Mouse (Mus musculus) testis, adult 2 months (tissue): ENCODE data around the gene Elfn2. TPM values are rescaled to one million over a fixed set of nuclear protein-coding genes. Genes with fewer than 3 reads are reported as not detected.
A peak's percentile ranks its signal among the peaks of the same experiment; 100 is the strongest.

Source experiments
- H3K27ac ChIP-seq: fragments of 200-500 bp; 2 replicates; pipeline ENCODE4 v1.5.1; 2012; ENCODE audit warnings: low read depth, low read length; ENCODE audit not compliant: control insufficient read depth, insufficient read depth
- H3K27me3 ChIP-seq: fragments of 200-500 bp; 2 replicates; pipeline ENCODE4 v1.6.1; 2012; ENCODE audit warnings: mild to moderate bottlenecking, low read length, moderate library complexity; ENCODE audit not compliant: control insufficient read depth, insufficient read depth
- H3K36me3 ChIP-seq: fragments of 200-500 bp; 2 replicates; pipeline ENCODE4 v1.6.1; 2012; ENCODE audit warnings: mild to moderate bottlenecking, low read length; ENCODE audit not compliant: control insufficient read depth, insufficient read depth
- H3K4me1 ChIP-seq: fragments of 200-500 bp; 2 replicates; pipeline ENCODE4 v1.6.1; 2012; ENCODE audit warnings: low read length; ENCODE audit not compliant: control insufficient read depth, insufficient read depth
- H3K4me3 ChIP-seq: fragments of 200-500 bp; 2 replicates; pipeline ENCODE4 v1.5.1; 2012; ENCODE audit warnings: low read depth, mild to moderate bottlenecking, low read length, moderate library complexity, mixed read lengths; ENCODE audit not compliant: control insufficient read depth
- CTCF ChIP-seq: fragments of 200-500 bp; IDR thresholded peaks from 2 replicates; pipeline ENCODE4 v1.5.1; 2012; ENCODE audit warnings: low read depth, mild to moderate bottlenecking, inconsistent platforms, low read length, moderate library complexity; ENCODE audit not compliant: control insufficient read depth, insufficient read depth, insufficient replicate concordance
- POLR2A ChIP-seq: fragments of 200-500 bp; IDR thresholded peaks from 2 replicates; pipeline ENCODE4 v1.6.1; 2012; ENCODE audit warnings: low read depth, mild to moderate bottlenecking, inconsistent platforms, low read length, moderate library complexity; ENCODE audit not compliant: control insufficient read depth
- polyA plus RNA-seq: library from polyadenylated mRNA; depleted of rRNA; stranded (reverse); fragments of >200 nt; gene quantifications from 2 replicates; pipeline ENCODE4 v1.2.3, GENCODE M21; 2012

Elfn2 gene
- polyA plus RNA-seq, 1 experiment = 6.7 TPM

GRCm38 (mm10) chr15:78720094-78720493 is 1.5 kb upstream of the Elfn2 start:
- H3K4me3 ChIP-seq = no peak overlapping the region
- H3K4me1 ChIP-seq = peaks cover 13% of the 10 kb centered on the region
- no peaks in the 10 kb centered on the region for H3K36me3 ChIP-seq
- TF ChIP-seq CTCF = peak; percentile 79
- TF ChIP-seq POLR2A = no peak
- no peaks in the 10 kb centered on the region for H3K27me3 ChIP-seq
- H3K27ac ChIP-seq = no peak overlapping the region

DNA sequence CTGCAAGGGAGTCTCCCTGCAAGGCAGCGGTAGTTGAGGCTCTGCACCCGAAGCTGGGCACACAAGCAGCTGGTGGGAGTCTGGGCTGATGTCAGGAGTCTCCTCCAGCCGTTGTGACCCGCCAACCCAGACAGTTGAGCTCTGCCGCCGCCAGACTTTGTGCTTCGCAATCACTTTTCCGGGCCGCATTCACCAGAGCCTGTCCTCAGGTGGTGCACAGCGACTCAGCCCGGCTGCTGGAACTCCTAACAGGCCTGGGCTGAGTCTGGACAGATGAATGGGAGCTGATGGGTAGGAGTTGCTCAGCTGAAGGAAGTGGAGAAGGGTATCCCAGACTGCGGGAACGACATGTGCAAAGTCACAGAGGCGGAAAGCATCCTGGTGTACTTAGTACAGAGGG is 845 bp upstream of the Elfn2 start:
- no peak overlapping the region for H3K27ac ChIP-seq
- H3K36me3 ChIP-seq = no peaks in the 10 kb centered on the region
- no peaks in the 10 kb centered on the region for H3K27me3 ChIP-seq
- peaks cover 13% of the 10 kb centered on the region for H3K4me1 ChIP-seq
- TF ChIP-seq POLR2A (no peak; the same call in 1 of the 2 replicates), CTCF (no peak)
- peak overlapping the region; percentile 38 for H3K4me3 ChIP-seq

DNA sequence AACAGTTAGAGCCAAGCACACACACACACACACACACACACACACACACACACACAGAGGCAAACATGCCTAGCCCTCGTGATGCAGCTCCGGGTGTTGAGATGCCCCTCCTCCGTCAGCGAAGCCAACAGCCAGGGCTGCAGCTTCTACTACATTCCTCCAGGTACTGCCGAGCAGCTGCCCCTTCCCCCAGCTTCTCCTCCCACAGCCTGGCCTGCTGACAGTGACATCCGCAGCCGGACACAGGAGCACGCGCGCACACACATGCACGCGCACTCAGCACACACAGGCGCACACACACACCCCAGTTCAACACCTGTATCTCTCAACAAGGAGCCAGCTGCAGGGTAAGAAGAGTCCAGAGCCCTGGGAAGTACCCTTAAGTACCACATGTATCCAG is 1.6 kb downstream of the Elfn2 start:
- TF ChIP-seq POLR2A = no peak
- TF ChIP-seq CTCF = no peak
- Histone ChIP-seq H3K4me3 (no peak overlapping the region), H3K27ac (no peak overlapping the region), H3K27me3 (no peaks in the 10 kb centered on the region), H3K4me1 (peaks cover 13% of the 10 kb centered on the region; the same call in 1 of the 2 replicates), H3K36me3 (no peaks in the 10 kb centered on the region)

DNA sequence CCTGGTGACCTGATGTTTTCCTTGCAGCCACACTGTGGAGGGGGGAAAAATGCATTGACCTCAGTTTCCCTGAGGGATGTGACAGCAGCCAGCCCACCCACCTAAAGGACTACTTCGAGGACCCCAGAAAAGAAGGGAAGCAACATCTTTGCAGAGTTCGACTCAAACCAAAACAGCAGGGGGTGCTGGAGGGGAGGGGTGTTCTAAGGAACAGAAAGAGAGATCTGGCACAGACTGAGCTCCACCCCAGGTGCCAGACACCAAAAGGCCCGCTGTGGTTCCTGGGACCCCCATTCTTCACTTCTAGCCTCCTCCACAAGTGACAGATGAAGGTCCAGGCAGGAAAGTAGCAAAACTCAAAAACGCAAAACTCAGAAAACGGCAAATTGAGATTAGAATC is 2.7 kb downstream of the Elfn2 start:
- Histone ChIP-seq H3K27ac (no peak overlapping the region), H3K36me3 (no peaks in the 10 kb centered on the region), H3K4me3 (no peak overlapping the region), H3K27me3 (no peaks in the 10 kb centered on the region), H3K4me1 (peaks cover 13% of the 10 kb centered on the region; the same call in 1 of the 2 replicates)
- TF ChIP-seq POLR2A = no peak
- no peak for TF ChIP-seq CTCF

DNA sequence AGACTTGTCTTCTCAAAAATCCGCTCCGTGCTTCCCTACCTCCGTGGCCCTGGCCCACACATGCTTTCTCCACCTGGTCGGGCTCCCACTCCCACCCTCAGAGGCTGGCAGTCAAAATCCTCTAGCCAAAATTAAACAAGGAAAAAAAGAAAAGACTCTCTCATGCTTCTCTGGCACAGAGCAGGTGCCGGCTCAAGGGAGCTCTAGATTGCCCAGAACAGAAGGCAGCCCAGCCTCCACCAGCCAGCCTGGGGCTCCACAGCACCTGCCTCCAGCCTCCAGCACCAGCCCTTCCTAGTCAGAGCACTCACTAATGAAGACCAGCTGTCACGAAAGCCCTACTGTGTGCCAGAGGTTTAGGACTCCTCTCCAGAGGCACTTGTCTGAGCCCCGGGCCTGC is 4.8 kb downstream of the Elfn2 start:
- peaks cover 6% of the 10 kb centered on the region; the same call in 1 of the 2 replicates for H3K4me1 ChIP-seq
- no peaks in the 10 kb centered on the region for H3K27me3 ChIP-seq
- H3K36me3 ChIP-seq = no peaks in the 10 kb centered on the region
- no peak overlapping the region for H3K4me3 ChIP-seq
- no peak for TF ChIP-seq CTCF
- no peak for TF ChIP-seq POLR2A
- H3K27ac ChIP-seq = no peak overlapping the region

DNA sequence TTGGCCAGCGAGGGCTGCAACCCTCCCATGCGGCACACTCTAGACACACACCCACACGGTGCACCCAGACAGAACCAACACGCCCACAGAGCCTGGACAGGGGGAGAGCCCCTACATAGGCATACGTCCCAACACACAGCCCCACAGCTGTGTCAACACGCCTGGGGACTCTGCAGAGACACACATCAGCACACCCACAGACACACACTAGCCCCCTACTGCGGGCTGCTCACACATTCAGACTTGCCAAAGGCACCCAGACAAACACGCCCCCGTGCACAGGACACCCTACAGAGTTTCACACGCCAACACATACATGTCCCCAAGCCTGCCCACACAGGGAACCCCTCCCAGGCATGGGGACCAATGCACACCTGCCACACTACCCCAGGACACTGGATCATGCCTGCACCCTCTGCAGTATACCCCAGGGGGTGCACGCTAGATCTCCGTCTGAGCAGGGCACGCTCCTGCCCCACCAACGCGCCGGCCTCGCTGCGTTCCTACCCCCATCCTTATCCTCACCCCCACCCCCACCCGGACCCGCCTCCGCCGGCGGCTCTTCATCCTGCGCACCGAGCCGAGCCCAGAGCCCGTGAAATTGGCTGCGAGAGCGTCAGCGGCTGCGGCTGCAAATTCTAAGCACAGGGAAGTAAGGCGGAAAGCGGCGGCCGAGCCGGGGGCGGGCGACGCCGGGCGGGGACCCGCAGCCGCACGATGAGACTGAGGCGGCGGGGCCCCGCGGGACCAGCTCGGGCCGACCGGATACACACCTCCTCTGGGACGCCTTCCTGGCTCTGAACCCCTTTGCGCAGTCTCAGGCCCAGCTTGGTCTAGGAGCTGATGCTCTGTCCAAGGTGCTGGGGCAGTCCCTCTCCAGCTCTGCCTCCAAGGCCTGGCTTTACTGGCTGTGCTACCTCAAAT is 6.0 kb downstream of the Elfn2 start:
- no peak overlapping the region for H3K4me3 ChIP-seq
- TF ChIP-seq POLR2A = no peak
- H3K36me3 ChIP-seq = no peaks in the 10 kb centered on the region
- no peak overlapping the region for H3K27ac ChIP-seq
- no peaks in the 10 kb centered on the region for H3K27me3 ChIP-seq
- H3K4me1 ChIP-seq = 0 out of 2 replicates have a peak, but pooled peaks cover 4% of the 10 kb centered on the region

DNA sequence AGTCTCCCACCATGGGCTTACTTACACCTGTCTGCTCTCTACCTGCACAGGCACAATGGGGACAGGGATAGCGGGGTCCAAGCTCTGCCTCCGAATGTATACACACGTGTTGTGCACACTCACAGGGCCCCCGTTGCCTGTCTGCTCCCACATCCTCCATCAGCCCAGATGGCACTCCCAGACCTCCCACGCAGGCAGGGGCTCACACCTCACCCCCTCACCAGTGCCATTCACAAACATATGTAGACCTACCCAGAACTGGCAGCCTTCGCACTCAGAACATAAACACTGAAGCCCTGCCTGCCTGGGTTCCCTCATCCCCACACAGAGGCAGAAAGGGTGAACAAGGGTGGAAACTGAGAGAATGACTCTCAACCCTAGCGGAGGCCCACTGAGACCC is 6.6 kb downstream of the Elfn2 start:
- Histone ChIP-seq H3K4me3 (no peak overlapping the region), H3K27ac (no peak overlapping the region), H3K27me3 (no peaks in the 10 kb centered on the region), H3K36me3 (no peaks in the 10 kb centered on the region), H3K4me1 (0 out of 2 replicates have a peak, but pooled peaks cover 4% of the 10 kb centered on the region)
- TF ChIP-seq CTCF = no peak
- no peak for TF ChIP-seq POLR2A
